Mouse (Mus musculus): ENCODE results near the gene AC124108.1. TPM values are rescaled to one million over a fixed set of nuclear protein-coding genes. Genes with fewer than 3 reads are reported as not detected.

The AC124108.1 gene
- polyA plus RNA-seq, 1 experiment from 2014 or later: not detected

- H3K4me2 ChIP-seq: no peak overlapping the region
- ATAC-seq (ENCODE audit: insufficient number of reproducible peaks, low FRiP score): no peak
- H3K27me3 ChIP-seq (replicated peaks): peaks cover 23% of the 10 kb centered on the region
- 72% methylated on average over 12 of the region's 13 CpGs for WGBS
- no peaks in the 10 kb centered on the region for H3K36me3 ChIP-seq
- no peak overlapping the region for H3K9ac ChIP-seq
- H3K4me3 ChIP-seq: no peak overlapping the region
- H3K4me1 ChIP-seq (replicated peaks): no peaks in the 10 kb centered on the region
- H3K27ac ChIP-seq (ENCODE audit: poor library complexity, severe bottlenecking): no peak overlapping the region
- H3K9me3 ChIP-seq (replicated peaks): no peaks in the 10 kb centered on the region
Observed at GRCm38 (mm10) chr1:132226297-132227080, 35.2 kb downstream of the AC124108.1 start.

GRCm38 (mm10) chr1:132229667-132230066 lies 38.4 kb downstream of the AC124108.1 start, which contains the start of gene Gm10188:
Gm10188 (minus strand) TSS chr1:132229767.
- H3K27me3 ChIP-seq (replicated peaks): peaks cover 32% of the 10 kb centered on the region
- no peaks in the 10 kb centered on the region for H3K9me3 ChIP-seq (replicated peaks)
- H3K4me3 ChIP-seq: no peak within 1 kb of the TSS
- H3K36me3 ChIP-seq: no peaks in the 10 kb centered on the region
- WGBS: 77% methylated on average over 3 of the region's 3 CpGs
- H3K4me2 ChIP-seq: no peak within 1 kb of the TSS
- H3K9ac ChIP-seq: no peak within 1 kb of the TSS
- H3K27ac ChIP-seq (ENCODE audit: poor library complexity, severe bottlenecking): no peak within 1 kb of the TSS
- no peaks in the 10 kb centered on the region for H3K4me1 ChIP-seq (replicated peaks)
- no peak for ATAC-seq (ENCODE audit: insufficient number of reproducible peaks, low FRiP score)

GRCm38 (mm10) chr1:132231470-132232274 lies 40.4 kb downstream of the AC124108.1 start:
- no peaks in the 10 kb centered on the region for H3K9me3 ChIP-seq (replicated peaks)
- no peak overlapping the region for H3K27ac ChIP-seq (ENCODE audit: poor library complexity, severe bottlenecking)
- no peaks in the 10 kb centered on the region for H3K36me3 ChIP-seq
- no peak for ATAC-seq (ENCODE audit: insufficient number of reproducible peaks, low FRiP score)
- peaks cover 46% of the 10 kb centered on the region for H3K27me3 ChIP-seq (replicated peaks)
- H3K4me2 ChIP-seq: no peak overlapping the region
- no peak overlapping the region for H3K4me3 ChIP-seq
- no peak overlapping the region for H3K9ac ChIP-seq
- WGBS: 41% methylated on average over 7 of the region's 7 CpGs
- H3K4me1 ChIP-seq (replicated peaks): no peaks in the 10 kb centered on the region

GRCm38 (mm10) chr1:132233566-132233965 lies 42.3 kb downstream of the AC124108.1 start:
- no peak overlapping the region for H3K9ac ChIP-seq
- H3K36me3 ChIP-seq: no peaks in the 10 kb centered on the region
- H3K4me2 ChIP-seq: no peak overlapping the region
- H3K9me3 ChIP-seq (replicated peaks): no peaks in the 10 kb centered on the region
- ATAC-seq (ENCODE audit: insufficient number of reproducible peaks, low FRiP score): no peak
- H3K27me3 ChIP-seq (replicated peaks): peaks cover 49% of the 10 kb centered on the region
- no peak overlapping the region for H3K27ac ChIP-seq (ENCODE audit: poor library complexity, severe bottlenecking)
- H3K4me3 ChIP-seq: no peak overlapping the region
- WGBS: 19% methylated on average over 12 of the region's 12 CpGs
- no peaks in the 10 kb centered on the region for H3K4me1 ChIP-seq (replicated peaks)

- Histone ChIP-seq H3K27me3 (replicated peaks) (peaks cover 41% of the 10 kb centered on the region), H3K4me1 (replicated peaks) (no peaks in the 10 kb centered on the region), H3K27ac (ENCODE audit: poor library complexity, severe bottlenecking) (no peak overlapping the region), H3K36me3 (no peaks in the 10 kb centered on the region), H3K9ac (no peak overlapping the region), H3K9me3 (replicated peaks) (no peaks in the 10 kb centered on the region), H3K4me3 (no peak overlapping the region), H3K4me2 (no peak overlapping the region)
- 63% methylated on average over 9 of the region's 9 CpGs for WGBS
- no peak for ATAC-seq (ENCODE audit: insufficient number of reproducible peaks, low FRiP score)
Observed at GRCm38 (mm10) chr1:132234757-132235273, 43.6 kb downstream of the AC124108.1 start.

- Histone ChIP-seq H3K9me3 (replicated peaks) (no peaks in the 10 kb centered on the region), H3K27me3 (replicated peaks) (peaks cover 38% of the 10 kb centered on the region), H3K27ac (ENCODE audit: poor library complexity, severe bottlenecking) (no peak overlapping the region), H3K9ac (no peak overlapping the region), H3K4me2 (no peak overlapping the region), H3K4me1 (replicated peaks) (no peaks in the 10 kb centered on the region), H3K36me3 (no peaks in the 10 kb centered on the region), H3K4me3 (no peak overlapping the region)
- ATAC-seq (ENCODE audit: insufficient number of reproducible peaks, low FRiP score): no peak
- 20% methylated on average over 6 of the region's 6 CpGs for WGBS
Observed at GRCm38 (mm10) chr1:132237585-132238159, 46.4 kb downstream of the AC124108.1 start.

GRCm38 (mm10) chr1:132245010-132245409 lies 53.8 kb downstream of the AC124108.1 start:
- no peak overlapping the region for H3K27ac ChIP-seq (ENCODE audit: poor library complexity, severe bottlenecking)
- 0 out of 2 replicates have a peak, but pooled peaks cover 5% of the 10 kb centered on the region for H3K4me1 ChIP-seq (replicated peaks)
- H3K4me2 ChIP-seq: no peak overlapping the region
- H3K36me3 ChIP-seq: no peaks in the 10 kb centered on the region
- H3K4me3 ChIP-seq: no peak overlapping the region
- 53% methylated on average over 5 of the region's 5 CpGs for WGBS
- no peaks in the 10 kb centered on the region for H3K9me3 ChIP-seq (replicated peaks)
- ATAC-seq (ENCODE audit: insufficient number of reproducible peaks, low FRiP score): peak; percentile 11; the same call in 1 of the 2 replicates
- H3K27me3 ChIP-seq (replicated peaks): no peaks in the 10 kb centered on the region
- no peak overlapping the region for H3K9ac ChIP-seq

GRCm38 (mm10) chr1:132246137-132246536 lies 54.9 kb downstream of the AC124108.1 start:
- H3K4me1 ChIP-seq (replicated peaks): 0 out of 2 replicates have a peak, but pooled peaks cover 5% of the 10 kb centered on the region
- H3K4me2 ChIP-seq: no peak overlapping the region
- H3K9ac ChIP-seq: no peak overlapping the region
- H3K27ac ChIP-seq (ENCODE audit: poor library complexity, severe bottlenecking): no peak overlapping the region
- ATAC-seq (ENCODE audit: insufficient number of reproducible peaks, low FRiP score): no peak
- no peaks in the 10 kb centered on the region for H3K27me3 ChIP-seq (replicated peaks)
- no peak overlapping the region for H3K4me3 ChIP-seq
- no peaks in the 10 kb centered on the region for H3K36me3 ChIP-seq
- 18% methylated on average over 6 of the region's 6 CpGs for WGBS
- no peaks in the 10 kb centered on the region for H3K9me3 ChIP-seq (replicated peaks)

- Histone ChIP-seq H3K9me3 (replicated peaks) (no peaks in the 10 kb centered on the region), H3K4me3 (no peak overlapping the region), H3K4me1 (replicated peaks) (0 out of 2 replicates have a peak, but pooled peaks cover 5% of the 10 kb centered on the region), H3K36me3 (no peaks in the 10 kb centered on the region), H3K27ac (ENCODE audit: poor library complexity, severe bottlenecking) (no peak overlapping the region), H3K27me3 (replicated peaks) (no peaks in the 10 kb centered on the region), H3K4me2 (no peak overlapping the region), H3K9ac (no peak overlapping the region)
- no peak for ATAC-seq (ENCODE audit: insufficient number of reproducible peaks, low FRiP score)
- WGBS: 84% methylated on average over 4 of the region's 4 CpGs
Observed at GRCm38 (mm10) chr1:132246641-132247040, 55.4 kb downstream of the AC124108.1 start.

- no peak overlapping the region for H3K4me3 ChIP-seq
- no peak overlapping the region for H3K27ac ChIP-seq (ENCODE audit: poor library complexity, severe bottlenecking)
Observed at GRCm38 (mm10) chr1:132254467-132254866, 63.2 kb downstream of the AC124108.1 start.

More at GRCm38 (mm10) chr1:132254467-132254866, 63.2 kb downstream of the AC124108.1 start:
- no peaks in the 10 kb centered on the region; the same call in 1 of the 2 replicates for H3K9me3 ChIP-seq (replicated peaks)
- H3K36me3 ChIP-seq: no peaks in the 10 kb centered on the region
- H3K4me2 ChIP-seq: no peak overlapping the region
- no peak overlapping the region for H3K9ac ChIP-seq
- H3K27me3 ChIP-seq (replicated peaks): no peaks in the 10 kb centered on the region
- H3K4me1 ChIP-seq (replicated peaks): no peaks in the 10 kb centered on the region
- 79% methylated on average over 6 of the region's 6 CpGs for WGBS
- ATAC-seq (ENCODE audit: insufficient number of reproducible peaks, low FRiP score): no peak
